Mouse (Mus musculus): ENCODE data around the gene Crhr1. TPM values are rescaled to one million over a fixed set of nuclear protein-coding genes. Genes with fewer than 3 reads are reported as not detected.
"Not testable (repeated sequence)": the region's sequence is repeated elsewhere in the genome, so short reads cannot be mapped to it uniquely, and the experiment has no call there.

Gene Crhr1
- total RNA-seq, 2 experiments from 2014 or later, result 0.27 TPM; not detected in 1

DNA sequence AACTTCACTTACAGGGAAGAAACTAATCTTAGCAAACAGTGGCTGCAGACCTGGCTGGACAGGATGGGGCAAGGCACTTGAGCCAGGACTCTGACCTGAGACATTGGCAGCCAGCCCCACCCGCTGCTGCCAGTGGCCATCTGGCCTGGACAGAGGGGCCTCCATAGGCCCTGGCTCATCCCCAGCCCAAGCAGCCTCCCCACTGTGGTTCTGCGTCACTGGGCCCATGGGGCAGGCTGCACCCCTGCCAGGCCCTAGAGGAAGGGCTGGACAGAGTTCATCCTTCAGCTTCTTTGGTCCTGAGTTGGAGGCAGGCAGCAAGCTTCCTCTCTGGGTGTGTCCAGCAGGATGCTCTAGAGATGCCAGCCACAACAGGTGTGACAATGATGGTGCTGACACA lies 57.4 kb downstream of the Crhr1 start:
- DNase-seq (ENCODE audit: low spot score in 2 of 2), result no peak

DNA sequence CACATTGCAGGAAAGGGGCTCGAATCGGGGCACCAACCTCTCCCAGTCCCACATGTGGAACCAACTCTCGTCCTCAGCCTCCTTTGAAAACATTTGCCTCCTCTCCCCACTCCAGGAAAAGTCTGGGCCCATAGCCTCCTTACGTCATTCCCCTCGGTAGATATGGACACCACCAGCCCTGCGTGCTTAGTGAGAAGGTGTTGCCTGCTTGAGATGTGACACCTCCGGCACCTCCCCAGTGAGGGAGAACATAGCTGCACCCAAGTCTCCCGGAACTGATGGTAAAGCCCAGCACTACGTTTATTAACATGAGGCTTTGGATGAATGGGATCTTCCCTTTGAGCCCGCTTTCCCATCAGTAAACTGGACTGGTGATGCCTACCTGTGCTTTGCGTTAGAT lies 62.7 kb downstream of the Crhr1 start:
- no peak for DNase-seq (ENCODE audit: low spot score in 2 of 2)

DNA sequence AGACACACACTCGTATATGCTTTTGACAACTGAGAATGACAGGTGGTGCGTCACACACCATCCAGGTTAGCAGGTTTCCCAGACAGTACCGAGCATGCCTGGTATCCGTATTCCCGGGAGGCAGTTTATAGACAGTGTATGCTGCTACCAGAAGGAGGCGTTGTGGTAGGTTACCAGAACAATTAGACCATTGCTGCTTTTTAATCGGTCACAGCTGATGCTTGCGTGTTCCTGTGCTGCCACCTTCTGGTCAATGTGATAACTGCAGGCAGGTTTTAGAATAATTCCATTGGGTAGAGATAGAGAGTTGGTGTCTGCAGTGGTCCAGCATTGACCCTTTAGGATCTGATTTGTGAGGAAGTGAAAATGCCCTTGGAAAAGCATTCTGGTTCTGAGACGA lies 63.1 kb downstream of the Crhr1 start:
- peak; percentile 75 to 81 for DNase-seq (ENCODE audit: low spot score in 2 of 2)

DNA sequence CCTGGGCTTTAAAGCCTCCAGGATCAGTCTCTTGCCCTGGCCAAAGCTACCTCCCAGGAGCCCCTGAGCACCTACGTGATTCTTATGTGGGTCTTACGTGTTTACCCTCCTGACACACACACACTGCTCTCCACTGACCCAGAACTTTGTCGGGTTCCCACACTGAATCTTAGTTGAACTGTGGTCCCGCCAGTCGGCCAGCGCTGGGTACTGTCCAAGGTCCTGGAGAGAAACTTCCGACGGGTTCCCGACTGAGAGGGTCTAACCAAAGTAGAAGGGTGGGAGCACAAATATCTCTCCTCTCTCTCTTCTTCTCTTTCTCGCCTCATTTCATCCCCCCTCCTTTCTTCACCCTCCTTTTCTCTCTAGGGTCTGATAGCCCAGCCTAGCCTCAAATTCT lies 65.2 kb downstream of the Crhr1 start:
- peak; percentile 16 to 27 for DNase-seq (ENCODE audit: low spot score in 2 of 2)

DNA sequence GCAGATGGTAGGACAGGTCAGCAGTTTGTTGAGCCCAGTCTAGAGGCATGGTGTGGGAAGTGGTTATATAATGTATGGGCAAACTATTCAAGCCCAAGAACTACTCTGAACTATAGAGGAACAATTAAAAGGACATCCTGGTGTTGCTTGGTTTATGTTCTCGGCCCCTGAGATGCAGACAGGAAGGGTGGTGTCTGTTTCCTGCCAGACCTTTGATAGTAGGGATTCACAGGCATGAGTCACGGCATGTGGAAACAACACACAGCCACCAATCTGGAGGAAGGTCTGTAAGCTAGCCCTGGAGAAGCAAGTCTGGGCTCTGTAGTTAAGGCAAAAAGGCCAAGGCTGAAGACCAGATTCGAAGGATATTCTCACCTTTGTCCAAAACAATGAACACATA lies 70.6 kb downstream of the Crhr1 start:
- no peak for DNase-seq (ENCODE audit: low spot score in 2 of 2)

DNA sequence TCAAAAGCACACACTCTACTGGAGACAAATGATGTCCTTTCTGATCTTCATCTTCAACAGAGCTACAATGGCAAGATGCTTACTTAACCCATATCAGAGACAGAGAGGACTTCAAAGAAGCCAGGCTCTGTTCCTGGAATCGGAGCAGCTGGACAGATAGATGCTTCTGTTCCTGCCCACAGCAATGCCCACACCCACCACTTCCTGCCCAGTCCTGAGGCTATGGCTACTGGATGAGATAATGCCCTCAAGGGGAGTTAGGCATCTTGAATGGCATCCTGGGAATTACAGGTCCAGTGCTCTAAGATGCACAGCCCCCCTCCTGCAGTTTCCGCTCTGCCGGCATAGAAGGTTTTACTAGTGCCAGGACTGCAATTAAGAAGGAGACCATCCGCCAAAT lies 73.9 kb downstream of the Crhr1 start:
- DNase-seq (ENCODE audit: low spot score in 2 of 2), result no peak

DNA sequence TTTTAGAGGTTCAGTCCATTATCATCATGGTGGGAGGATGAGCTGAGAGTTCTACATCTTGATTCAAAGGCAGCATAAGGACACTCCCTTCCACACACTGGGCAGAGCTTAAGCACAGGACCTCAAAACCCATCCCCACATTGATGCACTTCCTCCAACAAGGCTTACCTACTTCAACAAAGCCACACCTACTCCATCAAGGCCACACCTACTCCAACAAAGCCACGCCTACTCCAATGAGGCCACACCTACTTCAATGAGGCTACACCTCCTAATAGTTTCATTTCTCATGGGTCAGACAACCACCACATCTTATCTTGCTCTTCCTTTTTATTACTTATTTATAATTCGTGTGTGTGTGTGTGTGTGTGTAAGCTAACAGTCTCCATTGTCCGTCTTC lies 76.4 kb downstream of the Crhr1 start:
- no peak for DNase-seq (ENCODE audit: low spot score in 2 of 2)

DNA sequence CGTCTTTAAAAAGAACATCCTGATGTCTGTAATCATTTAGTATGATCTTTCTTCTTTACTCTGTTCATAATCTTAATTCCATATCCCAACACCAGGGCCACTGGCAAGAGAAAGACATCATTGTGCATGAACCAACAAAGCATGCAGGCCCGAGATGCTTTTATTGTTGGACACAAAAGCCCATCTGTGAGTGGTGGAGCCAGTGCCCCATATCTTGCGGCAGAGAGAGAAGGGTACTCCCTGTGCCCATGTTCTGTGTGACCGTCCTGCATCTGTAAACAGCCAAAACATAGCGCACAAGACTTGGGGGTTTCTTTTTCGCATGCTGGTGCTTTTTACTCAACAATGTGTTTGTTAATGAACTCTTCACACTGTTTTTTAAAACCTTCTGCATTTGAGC lies 78.6 kb downstream of the Crhr1 start:
- DNase-seq (ENCODE audit: low spot score in 2 of 2), result no peak

DNA sequence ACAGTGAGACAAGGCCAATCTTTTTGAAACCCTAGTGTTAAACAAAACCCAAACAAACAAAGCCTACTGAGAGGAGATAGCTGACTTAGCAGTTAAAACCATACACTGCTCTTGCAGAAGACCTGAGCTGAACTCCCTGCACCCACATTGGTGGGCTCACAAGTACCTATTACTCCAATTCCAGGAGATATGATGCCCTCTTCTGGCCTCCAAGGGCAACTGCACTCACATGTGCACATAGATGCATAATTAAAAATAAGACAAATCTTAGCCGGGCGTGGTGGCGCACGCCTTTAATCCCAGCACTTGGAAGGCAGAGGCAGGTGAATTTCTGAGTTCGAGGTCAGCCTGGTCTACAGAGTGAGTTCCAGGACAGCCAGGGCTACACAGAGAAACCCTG lies 81.5 kb downstream of the Crhr1 start:
- DNase-seq (ENCODE audit: low spot score in 2 of 2), result not testable (repeated sequence)

DNA sequence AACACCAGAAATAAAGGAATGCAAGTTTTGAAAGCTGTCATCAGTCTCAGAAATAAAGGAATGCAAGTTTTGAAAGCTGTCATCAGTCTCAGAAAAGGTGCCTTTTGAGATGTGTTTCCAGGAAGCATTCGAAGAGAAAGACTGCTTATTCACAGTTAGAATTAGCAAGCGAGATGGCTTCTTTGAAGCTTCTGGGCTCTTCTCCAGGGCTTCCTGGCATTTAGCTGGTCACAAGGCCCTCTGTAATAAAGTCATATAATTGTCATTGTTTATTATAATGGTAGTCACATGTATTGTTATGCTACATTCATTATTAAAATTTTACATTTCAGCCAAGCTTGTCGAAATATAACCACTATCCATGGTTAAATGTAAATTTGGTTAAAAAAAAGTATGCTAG lies 85.4 kb downstream of the Crhr1 start:
- no peak for DNase-seq (ENCODE audit: low spot score in 2 of 2)

DNA sequence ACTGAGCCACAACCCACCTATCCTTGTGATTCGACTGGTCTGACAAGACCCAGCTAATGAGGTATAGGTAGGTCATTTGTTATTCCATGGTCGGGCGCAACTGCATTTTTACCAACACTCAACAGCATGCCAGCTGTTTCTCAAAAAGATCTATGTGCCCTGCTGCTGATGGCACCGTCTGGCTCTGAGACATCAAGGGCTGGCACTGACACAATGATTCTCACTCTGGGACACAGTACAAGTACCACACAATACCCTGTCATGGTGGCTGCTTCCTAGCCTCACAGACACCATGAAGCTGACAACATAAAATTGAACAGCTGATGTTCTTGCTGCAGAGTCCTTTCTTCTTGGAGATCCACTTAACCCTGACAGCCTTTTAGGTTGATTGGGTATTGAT lies 87.6 kb downstream of the Crhr1 start:
- no peak for DNase-seq (ENCODE audit: low spot score in 2 of 2)

DNA sequence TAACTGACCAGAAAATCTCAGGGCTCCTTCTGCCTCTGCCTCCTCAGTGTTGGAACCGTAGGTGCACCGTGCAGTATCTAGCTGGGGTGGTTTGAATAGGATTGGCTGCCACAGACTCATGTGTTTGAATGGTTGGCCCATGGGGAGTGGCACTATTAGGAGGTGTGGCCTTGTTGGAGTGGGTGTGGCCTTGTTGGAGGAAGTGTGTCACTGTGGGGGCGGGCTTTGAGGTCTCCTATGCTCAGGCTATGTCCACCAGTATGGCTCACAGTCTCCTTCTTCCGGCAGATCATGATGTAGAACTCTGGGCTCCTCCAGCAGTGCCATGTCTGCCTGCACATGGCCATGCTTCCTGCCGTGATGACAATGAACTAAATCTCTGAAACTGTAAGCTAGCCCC lies 89.1 kb downstream of the Crhr1 start:
- no peak for DNase-seq (ENCODE audit: low spot score in 2 of 2)

DNA sequence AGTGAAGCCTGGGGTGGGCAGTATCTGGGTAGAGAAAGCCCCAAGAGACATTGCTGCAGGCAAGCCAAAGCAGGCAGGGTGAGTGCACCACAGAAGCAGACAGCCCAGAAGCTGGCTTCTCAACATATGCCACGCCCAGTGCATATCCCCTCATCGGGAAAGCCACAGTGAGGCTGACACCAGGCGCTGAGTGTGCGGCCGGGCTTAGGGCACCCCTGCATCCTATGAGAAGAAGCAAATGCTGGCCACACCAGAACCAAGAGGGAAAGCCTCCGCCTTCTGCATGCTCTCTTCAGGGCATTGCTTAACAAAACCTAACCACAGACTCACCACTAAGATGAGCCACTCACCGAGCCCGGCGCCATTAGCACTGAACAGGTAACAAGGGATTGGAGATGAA lies 90.6 kb downstream of the Crhr1 start:
- DNase-seq (ENCODE audit: low spot score in 2 of 2), result no peak

Other genes starting within 250 kb of the Crhr1 start
- gene Nsf, start 178.8 kb upstream of the Crhr1 start, total RNA-seq (2021), result 100 to 1,000 TPM; 154 to 197 TPM
- 10 to 100 TPM; 41.0 to 59.1 TPM for gene Arf2, start 166.1 kb upstream of the Crhr1 start, total RNA-seq (2021)
- not detected for gene Sppl2c, start 53.5 kb downstream of the Crhr1 start, total RNA-seq (2021)
- gene Mapt, start 98.5 kb downstream of the Crhr1 start, total RNA-seq (2021), result 100 to 1,000 TPM; 128 to 208 TPM